Mouse (Mus musculus) limb, embryonic 14.5 days (tissue): ENCODE results near the gene Syne4. TPM values are rescaled to one million over a fixed set of nuclear protein-coding genes. Genes with fewer than 3 reads are reported as not detected.

Source experiments
- ATAC-seq: fragments of 200-750 bp; cut with Nextera tagmentation; 2 replicates; pipeline ENCODE4 v1.8.0; 2017; ENCODE audit warnings: low read depth, moderate number of reproducible peaks, moderate TSS enrichment; ENCODE audit not compliant: low FRiP score
- DNase-seq: peaks from one replicate; pipeline ENCODE4 v3.0.0-alpha.2; 2015; ENCODE audit warnings: low spot score
- H3K27ac ChIP-seq: fragments of 300-500 bp; sonication (generic); replicated peaks from 2 replicates; pipeline ENCODE4 v1.5.1; 2014; ENCODE audit warnings: low read depth, mild to moderate bottlenecking, low read length, moderate library complexity, mixed read lengths
- H3K27me3 ChIP-seq: fragments of 300-500 bp; sonication (generic); 2 replicates; pipeline ENCODE4 v1.6.1; 2014; ENCODE audit warnings: low read length, mixed read lengths; ENCODE audit not compliant: control insufficient read depth, insufficient read depth
- H3K36me3 ChIP-seq: fragments of 300-500 bp; sonication (generic); 2 replicates; pipeline ENCODE4 v1.6.1; 2014; ENCODE audit warnings: mild to moderate bottlenecking, low read length, moderate library complexity, mixed read lengths; ENCODE audit not compliant: control insufficient read depth, insufficient read depth
- H3K4me1 ChIP-seq: fragments of 300-500 bp; sonication (generic); 2 replicates; pipeline ENCODE4 v1.6.1; 2014; ENCODE audit warnings: antibody characterized with exemption, low read length, mixed read lengths; ENCODE audit not compliant: control insufficient read depth, insufficient read depth
- H3K4me2 ChIP-seq: fragments of 300-500 bp; sonication (generic); replicated peaks from 2 replicates; pipeline ENCODE4 v1.6.1; 2014; ENCODE audit warnings: low read depth, mild to moderate bottlenecking, low read length, moderate library complexity; ENCODE audit not compliant: severe bottlenecking
- H3K4me3 ChIP-seq: fragments of 300-500 bp; sonication (generic); replicated peaks from 2 replicates; pipeline ENCODE4 v1.5.1; 2014; ENCODE audit warnings: low read length
- H3K9ac ChIP-seq: fragments of 300-500 bp; sonication (generic); 2 replicates; pipeline ENCODE4 v1.6.1; 2014; ENCODE audit warnings: mild to moderate bottlenecking, low read depth, low read length, moderate library complexity; ENCODE audit not compliant: severe bottlenecking
- H3K9me3 ChIP-seq: fragments of 300-500 bp; sonication (generic); 2 replicates; pipeline ENCODE4 v1.6.1; 2016; ENCODE audit warnings: low read length; ENCODE audit not compliant: control insufficient read depth
- POLR2A ChIP-seq: fragments of 200-500 bp; IDR thresholded peaks from 2 replicates; pipeline ENCODE4 v1.8.0; 2012; ENCODE audit warnings: inconsistent platforms, mild to moderate bottlenecking, moderate library complexity, borderline replicate concordance; ENCODE audit not compliant: insufficient read depth, insufficient read length; ENCODE audit errors: extremely low read depth
- WGBS: fragments of 180-500 bp; shearing (Covaris S2); extraction: QIAGEN DNeasy Blood & Tissue Kit; methylation state at CpG from one replicate; pipeline ENCODE4 v1.1.7; 2014; 5-methylcytosine and 5-hydroxymethylcytosine counted together
- polyA plus RNA-seq, 2 experiments: library from polyadenylated mRNA; depleted of rRNA in 1 of 2; stranded (reverse) in 1 of 2; unstranded in 1 of 2; fragments of >200 nt; fragmentation: Nextera tagmentation in 1 of 2; extraction: Ambion mirVana in 1 of 2; gene quantifications; 2 replicates each; pipeline versions ENCODE4 v1.2.1 to v1.2.3; 2012 to 2014

Syne4 gene
- polyA plus RNA-seq, 2 experiments = 40.3 to 141 TPM

DNA sequence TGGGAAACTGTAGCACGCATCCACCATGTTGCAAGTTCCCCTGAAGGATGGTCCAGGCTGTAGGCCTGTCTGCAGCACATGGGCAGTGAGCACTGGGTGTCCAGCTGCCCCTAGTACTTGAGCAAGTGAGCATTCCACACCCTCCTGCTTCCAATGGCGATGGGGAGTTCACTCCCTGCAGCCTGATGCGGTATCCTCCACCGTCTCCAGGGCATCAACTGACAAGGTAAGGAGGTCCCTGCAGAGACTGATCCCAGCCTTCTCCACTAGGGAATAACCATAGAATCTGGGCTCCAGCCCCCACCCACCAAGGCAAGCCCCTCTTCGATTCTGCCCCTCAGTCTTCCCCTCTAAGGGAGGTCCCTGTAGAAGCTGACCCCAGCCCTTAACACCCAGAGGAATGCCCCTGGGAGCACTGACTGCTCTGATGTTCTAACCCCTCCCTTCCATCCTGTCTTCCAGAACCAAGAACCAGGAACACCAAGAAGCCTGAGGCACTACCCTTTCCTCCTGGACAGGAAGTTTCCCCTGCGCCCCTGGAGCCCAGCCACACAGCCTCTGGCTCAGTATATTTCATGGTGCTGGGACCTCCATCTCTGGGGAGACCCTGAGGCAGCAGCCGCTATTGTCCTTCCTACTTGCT, 25.4 kb upstream of the Syne4 start:
- no peaks in the 10 kb centered on the region for H3K27me3 ChIP-seq
- no peak for TF ChIP-seq POLR2A
- peak overlapping the region; percentile 38; the same call in 1 of the 2 replicates for H3K27ac ChIP-seq
- DNase-seq (no peak), ATAC-seq (no peak)
- WGBS = 68% methylated on average over 7 of the region's 7 CpGs
- peaks cover 13% of the 10 kb centered on the region for H3K36me3 ChIP-seq
- H3K9me3 ChIP-seq = no peaks in the 10 kb centered on the region
- peaks cover 14% of the 10 kb centered on the region for H3K4me1 ChIP-seq
- H3K4me2 ChIP-seq = no peak overlapping the region
- no peak overlapping the region for H3K4me3 ChIP-seq
- no peak overlapping the region for H3K9ac ChIP-seq

DNA sequence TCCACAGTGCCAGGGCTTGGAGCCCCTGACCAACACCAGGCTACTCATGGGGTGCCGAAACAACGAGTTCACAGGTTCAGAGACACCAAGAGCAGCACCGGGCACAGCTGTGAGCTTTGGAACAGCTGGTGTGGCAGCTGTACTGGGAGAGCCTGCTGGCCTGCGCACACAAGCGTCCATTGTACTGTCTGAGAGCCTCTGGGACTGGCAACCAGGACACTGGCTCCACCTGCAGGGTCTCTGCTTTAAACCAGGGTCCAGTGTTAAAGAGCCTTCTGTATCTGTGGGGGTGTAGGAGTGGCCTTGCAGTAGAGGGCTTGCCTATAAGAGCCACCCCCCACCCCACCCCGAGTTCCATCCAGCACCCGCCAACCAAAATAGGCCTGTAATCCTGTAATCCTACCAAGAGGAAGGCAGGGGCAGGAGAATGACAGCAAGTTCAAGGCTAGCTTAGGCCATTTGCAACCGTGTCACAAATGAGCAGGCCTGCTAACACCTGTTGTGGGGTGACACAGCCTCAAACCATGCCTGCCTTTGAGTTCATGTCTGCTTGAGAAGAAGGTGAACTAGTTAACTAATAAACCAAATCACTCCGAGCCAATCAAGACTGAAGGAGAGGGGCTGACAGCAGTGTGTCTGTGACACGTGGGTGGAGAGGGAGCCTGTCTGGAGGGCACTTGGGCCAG, 24.8 kb upstream of the Syne4 start:
- peaks cover 14% of the 10 kb centered on the region for H3K4me1 ChIP-seq
- H3K4me3 ChIP-seq = no peak overlapping the region
- DNase-seq (peak; percentile 67), ATAC-seq (peak; percentile 80)
- H3K9ac ChIP-seq = no peak overlapping the region
- no peaks in the 10 kb centered on the region for H3K27me3 ChIP-seq
- no peak for TF ChIP-seq POLR2A
- H3K27ac ChIP-seq = 0 out of 2 replicates have a peak overlapping the region, but pooled peaks have one; percentile 38
- no peak overlapping the region for H3K4me2 ChIP-seq
- no peaks in the 10 kb centered on the region for H3K9me3 ChIP-seq
- peaks cover 20% of the 10 kb centered on the region for H3K36me3 ChIP-seq
- 50% methylated on average over 10 of the region's 10 CpGs for WGBS

DNA sequence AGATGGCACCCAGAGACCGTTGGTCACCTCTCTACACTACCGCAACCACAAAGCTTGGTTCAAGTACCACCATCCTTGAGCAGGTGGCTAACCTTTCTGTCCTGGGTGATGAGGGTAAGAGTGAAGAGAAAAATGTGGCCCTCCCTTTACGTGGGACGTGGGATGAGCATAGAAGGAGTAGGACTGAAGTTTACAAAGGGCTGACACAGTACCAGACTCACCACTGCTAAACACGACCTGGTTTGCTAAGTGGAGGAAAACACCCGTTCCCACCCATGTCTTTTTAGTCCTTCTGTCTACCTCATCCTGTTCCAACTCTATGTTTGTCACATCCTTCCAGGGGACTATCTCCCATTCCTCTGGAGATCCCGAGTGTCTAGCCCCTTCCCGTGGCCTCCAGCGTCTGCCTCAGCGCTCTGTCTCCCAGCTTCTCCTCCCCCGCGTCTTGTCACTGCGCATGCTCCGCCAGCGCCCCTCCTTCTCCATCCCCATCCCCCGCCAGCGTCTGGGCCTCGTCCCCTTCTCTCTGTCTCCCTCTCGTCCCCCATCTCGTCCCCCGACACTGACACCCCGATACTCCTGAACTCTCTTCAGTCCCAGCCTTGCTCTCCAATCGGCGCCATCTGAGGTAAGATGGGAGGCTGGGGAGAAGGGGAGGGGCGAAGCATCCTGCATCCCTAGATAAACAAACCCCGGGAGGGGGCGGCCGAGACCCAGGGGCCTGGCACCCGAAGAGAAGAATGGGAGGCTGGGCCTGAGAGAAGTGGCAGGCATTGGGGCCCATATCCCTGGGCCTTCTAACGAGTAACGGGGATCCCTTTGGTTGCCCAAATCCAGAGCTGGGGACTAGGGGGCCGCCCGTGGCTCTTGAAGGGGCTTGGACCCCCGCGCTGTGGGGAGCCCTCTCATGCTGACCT, 23.1 kb upstream of the Syne4 start, which contains the start of gene Clip3:
Gene Clip3 (plus strand): TSS at position 514 of the 917 bp plus-strand sequence.
- WGBS = 7% methylated on average over 33 of the region's 35 CpGs
- ATAC-seq = peak; percentile 75
- peaks cover 35% of the 10 kb centered on the region for H3K36me3 ChIP-seq

DNA sequence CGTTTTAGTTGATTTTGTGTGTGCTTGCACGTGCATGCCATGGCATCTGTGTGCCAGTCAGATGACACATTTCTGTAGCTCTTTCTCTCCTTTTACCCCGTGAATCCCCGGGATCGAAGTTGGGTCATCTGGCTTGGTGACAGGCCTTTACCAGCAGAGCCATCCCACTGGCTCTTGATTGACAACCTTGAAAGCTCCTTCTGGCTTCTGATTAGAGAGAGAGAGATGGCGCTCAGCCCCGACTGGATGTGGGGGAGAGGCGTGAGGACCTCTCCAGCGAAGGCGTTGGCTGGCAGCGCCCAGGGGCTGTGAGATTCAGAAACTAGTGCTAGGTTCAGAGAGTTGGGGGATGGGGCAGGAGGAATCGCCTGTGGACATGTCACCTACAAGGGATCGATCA, 20.8 kb upstream of the Syne4 start:
- no peaks in the 10 kb centered on the region for H3K9me3 ChIP-seq
- H3K27me3 ChIP-seq = no peaks in the 10 kb centered on the region
- H3K9ac ChIP-seq = no peak overlapping the region
- H3K4me3 ChIP-seq = no peak overlapping the region
- TF ChIP-seq POLR2A = no peak
- H3K4me1 ChIP-seq = peaks cover 14% of the 10 kb centered on the region
- no peak for DNase-seq
- no peak for ATAC-seq
- H3K36me3 ChIP-seq = peaks cover 59% of the 10 kb centered on the region
- no peak overlapping the region for H3K27ac ChIP-seq
- WGBS = 83% methylated on average over 13 of the region's 13 CpGs
- no peak overlapping the region for H3K4me2 ChIP-seq

More for the DNA sequence above, 23.1 kb upstream of the Syne4 start, which contains the start of gene Clip3:
- H3K9ac ChIP-seq = peak within 1 kb of the TSS; percentile 86
- no peaks in the 10 kb centered on the region for H3K9me3 ChIP-seq
- peak; percentile 82 for DNase-seq
- H3K27me3 ChIP-seq = no peaks in the 10 kb centered on the region
- TF ChIP-seq POLR2A = peak; percentile 33; the same call in 1 of the 2 replicates
- H3K27ac ChIP-seq = peak within 1 kb of the TSS; percentile 52; the same call in 1 of the 2 replicates
- peak within 1 kb of the TSS; percentile 70 for H3K4me2 ChIP-seq
- H3K4me1 ChIP-seq = peaks cover 14% of the 10 kb centered on the region
- peak within 1 kb of the TSS; percentile 82 for H3K4me3 ChIP-seq

DNA sequence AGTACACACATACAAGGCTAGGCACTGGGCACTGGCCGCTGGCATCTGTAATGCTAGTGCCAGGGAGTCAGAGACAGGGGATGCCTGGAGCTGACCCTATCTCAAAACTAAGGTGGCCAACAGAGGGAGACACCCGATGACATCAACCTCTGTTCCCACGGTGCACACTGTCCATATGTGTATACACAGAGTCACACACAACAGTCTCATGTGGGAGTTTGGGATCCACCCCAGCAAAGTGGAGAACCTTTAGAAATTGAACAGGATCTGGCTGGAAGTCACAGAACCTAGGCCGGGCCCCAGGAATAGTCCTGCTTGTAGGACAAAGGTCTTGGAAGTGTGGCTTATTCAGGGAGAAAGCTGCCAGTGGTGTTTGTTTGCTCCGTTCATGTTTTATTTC, 20.3 kb upstream of the Syne4 start:
- no peak for TF ChIP-seq POLR2A

More for the DNA sequence above, 20.3 kb upstream of the Syne4 start:
- no peak for DNase-seq
- H3K27me3 ChIP-seq = no peaks in the 10 kb centered on the region
- no peak overlapping the region for H3K9ac ChIP-seq
- WGBS = 92% methylated on average over 5 of the region's 5 CpGs
- H3K27ac ChIP-seq = no peak overlapping the region
- peaks cover 14% of the 10 kb centered on the region for H3K4me1 ChIP-seq
- H3K4me3 ChIP-seq = no peak overlapping the region
- H3K9me3 ChIP-seq = no peaks in the 10 kb centered on the region
- no peak for ATAC-seq
- H3K4me2 ChIP-seq = no peak overlapping the region
- peaks cover 64% of the 10 kb centered on the region for H3K36me3 ChIP-seq
